Mouse (Mus musculus): ENCODE results near the gene Syne3.

Gene Syne3

DNA sequence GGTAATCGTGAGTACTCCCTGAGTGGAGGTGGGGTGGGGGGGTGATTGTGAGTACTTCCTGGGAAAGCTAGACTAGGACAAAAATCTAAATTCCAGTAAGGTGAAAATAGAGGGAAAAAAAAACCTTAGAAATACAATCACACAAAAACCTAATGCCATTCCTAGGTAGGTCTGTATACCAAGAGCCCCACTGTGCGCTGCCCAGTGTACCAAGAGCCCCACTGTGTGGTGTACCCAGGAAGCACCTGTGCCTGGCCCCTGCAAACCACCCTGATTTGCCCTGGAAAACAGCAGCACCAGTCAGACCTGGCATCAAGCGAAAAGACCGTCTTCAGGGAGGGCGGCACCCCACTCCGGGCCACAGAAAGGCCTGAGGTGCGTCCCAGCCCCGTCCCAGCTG, 74.5 kb downstream of the Syne3 start:
- ATAC-seq (ENCODE audit: insufficient number of reproducible peaks, low FRiP score, low TSS enrichment) = no peak

DNA sequence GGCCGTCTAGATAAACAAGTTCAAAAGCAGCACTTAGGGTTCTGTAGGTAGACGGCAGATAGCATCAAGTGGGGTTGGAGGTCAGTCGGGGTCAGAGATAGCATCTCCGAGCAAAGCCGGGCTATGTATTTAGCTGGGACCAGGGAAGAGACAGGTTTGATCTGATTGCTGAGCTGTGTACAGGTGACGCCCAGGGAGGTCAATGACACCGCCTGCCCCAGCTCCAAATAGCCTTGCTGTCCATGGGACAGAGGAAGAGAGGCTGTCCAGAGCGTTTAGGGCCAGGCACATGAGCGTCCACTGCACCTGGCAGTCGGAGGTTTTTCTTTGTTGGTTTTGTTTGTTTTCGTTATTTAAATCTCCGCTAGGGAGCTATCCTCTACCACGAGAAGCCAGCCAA, 75.8 kb downstream of the Syne3 start:
- ATAC-seq (ENCODE audit: insufficient number of reproducible peaks, low FRiP score, low TSS enrichment) = no peak

DNA sequence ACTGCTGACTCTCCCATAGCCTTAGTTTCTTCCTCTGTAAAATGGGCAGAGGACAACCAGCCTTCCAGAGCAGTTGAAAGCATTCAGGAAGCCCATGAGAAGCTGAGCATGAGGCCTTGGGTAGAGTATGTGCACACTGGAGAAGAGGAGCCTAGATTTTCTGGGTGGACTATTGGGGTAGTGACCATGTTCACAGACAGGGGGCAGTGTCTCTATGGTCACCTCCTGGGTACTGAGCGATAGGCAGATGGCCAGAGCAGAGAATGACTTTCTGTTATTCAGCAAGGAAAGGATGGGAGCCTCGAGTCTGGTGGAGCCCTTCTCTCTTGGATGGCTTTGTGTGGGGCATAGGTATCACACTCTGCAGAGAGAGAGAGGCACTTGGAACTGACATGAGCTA, 76.4 kb downstream of the Syne3 start:
- ATAC-seq (ENCODE audit: insufficient number of reproducible peaks, low FRiP score, low TSS enrichment) = no peak

DNA sequence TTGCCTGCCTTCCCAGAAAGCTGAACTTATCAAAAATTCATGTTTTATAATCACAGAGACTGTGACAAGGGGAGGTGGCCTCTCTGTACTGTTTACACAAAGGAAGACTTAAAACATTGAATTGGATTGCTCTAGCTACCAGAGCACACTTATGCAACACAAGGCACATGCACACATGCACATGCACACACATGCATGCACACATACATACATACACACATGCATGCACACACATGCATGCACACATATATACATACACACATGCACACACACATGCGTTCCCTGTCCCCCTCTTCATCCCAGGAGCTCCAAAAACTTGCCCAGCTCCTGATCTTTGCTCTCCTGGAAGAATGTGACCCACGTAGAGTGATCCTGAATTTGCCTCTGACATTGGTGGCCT, 83.8 kb downstream of the Syne3 start:
- ATAC-seq (ENCODE audit: insufficient number of reproducible peaks, low FRiP score, low TSS enrichment) = no peak

DNA sequence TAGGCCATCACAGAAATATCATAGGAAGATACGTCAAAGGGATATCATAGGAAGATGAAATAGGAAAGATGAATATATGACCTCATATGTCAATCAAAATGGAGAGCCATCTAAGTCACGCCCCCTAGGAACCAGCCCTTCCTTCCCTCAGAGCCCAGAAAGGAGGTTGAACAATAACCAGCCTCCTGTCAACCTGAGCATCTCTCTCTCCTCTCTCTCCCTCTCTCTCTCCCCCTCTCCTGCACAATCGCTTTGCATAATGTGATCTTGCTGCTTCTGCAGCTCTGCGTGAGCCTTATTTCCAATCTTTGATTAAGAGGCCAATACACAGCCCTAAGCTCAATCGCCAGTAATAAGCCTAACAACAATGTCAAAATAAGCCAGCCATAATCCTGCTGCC, 84.6 kb downstream of the Syne3 start:
- no peak for ATAC-seq (ENCODE audit: insufficient number of reproducible peaks, low FRiP score, low TSS enrichment)

DNA sequence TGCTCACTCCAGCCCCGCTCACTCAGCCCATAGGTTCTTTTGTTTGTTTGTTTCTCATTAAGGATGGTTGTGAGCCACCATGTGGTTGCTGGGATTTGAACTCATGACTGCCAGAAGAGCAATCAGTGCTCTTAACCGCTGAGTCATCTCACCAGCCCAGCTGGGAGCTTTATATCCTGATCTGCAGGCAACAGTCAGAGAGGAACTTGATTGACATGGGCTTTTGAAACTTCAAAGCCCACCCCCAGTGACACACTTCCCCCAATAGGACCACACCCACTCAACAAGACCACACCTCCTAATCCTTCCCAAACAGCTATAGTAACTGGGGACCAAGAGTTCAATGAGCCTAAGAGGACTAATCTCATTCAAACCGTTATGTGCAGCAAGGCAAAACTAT, 85.1 kb downstream of the Syne3 start:
- ATAC-seq (ENCODE audit: insufficient number of reproducible peaks, low FRiP score, low TSS enrichment) = no peak

DNA sequence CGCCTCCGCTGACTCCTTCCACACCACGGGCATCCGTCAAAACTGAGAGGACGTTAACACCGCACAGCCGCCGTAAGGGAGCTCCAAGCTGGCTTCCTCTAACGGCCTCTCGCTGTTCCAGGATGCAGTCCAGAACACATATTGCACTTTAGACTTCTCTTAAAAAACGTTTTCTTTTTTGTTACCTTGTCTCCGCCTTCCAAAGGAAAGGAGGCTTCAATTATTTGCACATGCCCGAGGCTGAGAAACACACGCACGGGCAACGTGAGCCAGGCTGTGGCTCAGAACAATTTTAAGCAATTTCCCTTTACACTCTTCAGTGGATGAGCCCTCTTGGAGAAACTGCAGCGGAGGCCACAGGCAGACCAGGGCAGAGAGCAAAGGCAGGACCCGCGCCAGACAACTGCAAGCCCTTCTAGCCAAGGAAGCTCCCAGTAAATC, 85.6 kb downstream of the Syne3 start:
- no peak; the same call in 1 of the 2 replicates for ATAC-seq (ENCODE audit: insufficient number of reproducible peaks, low FRiP score, low TSS enrichment)

DNA sequence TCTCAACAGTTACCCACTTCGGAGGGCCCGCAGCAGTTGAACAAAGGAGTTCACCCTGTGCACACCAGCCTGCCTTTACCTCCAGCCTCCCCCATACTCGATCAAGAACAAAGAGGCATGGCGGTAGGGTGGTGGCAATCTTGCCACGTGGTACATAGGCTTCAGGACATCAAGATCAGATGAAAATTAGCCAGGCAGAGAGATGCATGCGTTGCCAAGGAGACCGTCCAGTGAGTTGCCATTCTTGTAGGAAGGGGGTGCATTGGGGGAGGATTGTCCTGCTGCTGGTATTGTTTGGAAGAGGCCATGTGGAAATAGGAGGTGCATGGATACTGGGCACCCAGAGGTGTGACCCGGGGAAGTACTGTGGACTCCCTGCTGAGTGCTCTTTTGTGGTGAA, 87.0 kb downstream of the Syne3 start:
- ATAC-seq (ENCODE audit: insufficient number of reproducible peaks, low FRiP score, low TSS enrichment) = no peak

DNA sequence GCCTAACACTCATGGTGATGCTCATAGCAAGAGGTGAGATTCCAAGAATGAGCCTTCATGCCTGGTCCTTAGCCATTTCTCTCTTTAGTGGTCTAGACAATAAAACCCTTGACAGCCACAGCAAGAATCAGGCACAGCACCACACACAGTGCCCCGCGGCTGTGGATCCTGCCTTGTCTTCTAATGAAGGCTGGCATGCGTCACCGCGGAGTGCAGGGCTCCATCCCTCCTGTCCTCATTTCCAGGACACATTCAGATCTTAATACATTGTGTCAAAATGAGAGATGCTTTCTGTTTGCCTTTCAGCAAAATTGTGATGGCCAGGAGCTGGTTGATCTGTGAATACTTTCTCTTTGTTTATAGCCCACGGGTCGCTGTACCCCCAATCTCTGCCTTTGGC, 88.5 kb downstream of the Syne3 start:
- ATAC-seq (ENCODE audit: insufficient number of reproducible peaks, low FRiP score, low TSS enrichment) = no peak

DNA sequence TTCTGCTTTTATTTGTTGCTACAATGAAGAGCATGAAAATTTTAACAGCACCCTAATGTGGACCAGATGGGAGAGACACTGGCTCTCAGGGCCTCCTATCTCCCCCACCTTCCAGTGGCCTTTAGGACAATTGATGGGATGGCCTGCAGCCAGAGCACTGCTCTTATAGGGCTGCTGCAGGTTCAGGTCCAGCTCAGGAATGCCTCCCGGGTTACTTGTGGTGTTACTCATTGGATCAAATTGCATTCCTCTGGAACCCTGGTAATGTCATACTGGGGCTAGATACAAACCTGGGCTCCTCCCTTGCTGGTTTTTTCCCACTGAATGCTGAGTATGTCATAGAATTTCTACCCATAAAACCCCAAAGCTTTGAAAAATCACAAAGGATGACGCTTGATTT, 90.4 kb downstream of the Syne3 start:
- ATAC-seq (ENCODE audit: insufficient number of reproducible peaks, low FRiP score, low TSS enrichment) = no peak

DNA sequence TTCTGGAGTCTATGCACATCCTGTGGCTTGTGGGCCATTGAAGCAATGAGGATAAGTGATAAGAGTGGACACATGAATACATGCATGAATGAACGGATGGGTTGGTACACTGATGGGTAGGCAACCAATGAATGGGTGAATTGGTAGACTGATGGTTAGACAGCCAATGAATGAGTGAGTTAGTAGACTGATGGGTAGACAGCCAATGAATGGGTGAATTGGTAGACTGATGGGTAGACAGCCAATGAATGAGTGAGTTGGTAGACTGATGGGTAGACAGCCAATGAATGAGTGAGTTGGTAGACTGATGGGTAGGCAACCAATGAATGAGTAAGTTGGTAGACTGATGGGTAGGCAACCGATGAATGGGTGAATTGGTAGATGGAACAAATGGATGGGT, 91.7 kb downstream of the Syne3 start:
- ATAC-seq (ENCODE audit: insufficient number of reproducible peaks, low FRiP score, low TSS enrichment) = no peak

DNA sequence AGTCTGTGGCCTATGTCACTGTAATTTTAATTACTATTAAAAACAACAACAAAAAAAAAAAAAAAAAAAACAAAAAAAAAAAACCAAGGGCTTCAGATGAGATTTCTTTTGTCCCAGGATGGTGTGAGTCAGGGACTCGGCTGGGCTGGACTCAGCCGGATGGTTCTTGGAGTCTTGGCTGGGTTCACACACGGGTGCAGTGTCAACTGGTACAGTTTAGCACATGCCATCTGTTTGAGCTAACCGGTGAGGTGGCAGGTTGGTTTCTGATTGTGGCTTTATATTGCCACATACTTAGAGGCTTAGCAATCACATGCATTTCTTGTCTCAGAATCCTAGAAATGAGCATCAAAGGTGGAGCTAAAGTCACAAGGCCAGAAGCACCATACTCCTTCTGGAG, 92.3 kb downstream of the Syne3 start:
- ATAC-seq (ENCODE audit: insufficient number of reproducible peaks, low FRiP score, low TSS enrichment) = peak; percentile 60; the same call in 1 of the 2 replicates

DNA sequence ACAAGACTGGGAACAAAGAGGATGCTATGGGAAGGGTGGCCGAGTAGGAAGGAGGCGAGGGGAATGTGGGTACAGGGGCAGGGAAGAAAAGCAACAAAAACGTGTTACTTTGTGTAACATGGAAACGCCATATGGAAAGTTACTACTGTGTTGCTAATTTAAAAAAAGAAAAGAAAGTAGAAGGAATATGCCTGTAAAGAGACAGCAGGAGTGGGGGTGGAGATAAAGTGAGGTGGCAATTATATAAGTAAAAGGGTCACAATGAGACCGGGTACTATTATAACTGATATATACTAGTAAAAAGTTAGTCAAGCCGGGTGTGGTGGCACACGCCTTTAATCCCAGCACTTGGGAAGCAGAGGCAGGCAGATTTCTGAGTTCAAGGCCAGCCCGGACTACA, 92.8 kb downstream of the Syne3 start:
- no peak for ATAC-seq (ENCODE audit: insufficient number of reproducible peaks, low FRiP score, low TSS enrichment)

DNA sequence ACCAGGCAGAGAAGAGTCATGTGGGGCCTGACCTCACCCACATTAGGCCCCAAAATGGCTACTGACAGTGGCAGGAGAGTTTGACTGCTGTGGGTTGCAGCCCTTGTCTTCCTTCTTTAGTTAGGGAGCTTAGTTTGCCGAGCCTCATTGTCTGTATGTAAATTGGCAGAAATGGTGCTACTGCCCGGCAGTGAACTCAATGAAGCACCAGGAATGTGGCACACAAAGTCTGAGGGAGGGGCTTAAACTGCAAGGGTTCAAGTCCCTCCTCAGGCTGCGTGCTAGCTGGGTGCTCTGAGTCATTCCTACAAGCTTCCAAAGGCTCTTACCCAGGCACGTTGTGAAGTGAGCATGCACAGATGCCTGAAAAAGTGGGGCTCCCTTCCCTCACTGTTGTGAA, 93.9 kb downstream of the Syne3 start:
- no peak for ATAC-seq (ENCODE audit: insufficient number of reproducible peaks, low FRiP score, low TSS enrichment)

DNA sequence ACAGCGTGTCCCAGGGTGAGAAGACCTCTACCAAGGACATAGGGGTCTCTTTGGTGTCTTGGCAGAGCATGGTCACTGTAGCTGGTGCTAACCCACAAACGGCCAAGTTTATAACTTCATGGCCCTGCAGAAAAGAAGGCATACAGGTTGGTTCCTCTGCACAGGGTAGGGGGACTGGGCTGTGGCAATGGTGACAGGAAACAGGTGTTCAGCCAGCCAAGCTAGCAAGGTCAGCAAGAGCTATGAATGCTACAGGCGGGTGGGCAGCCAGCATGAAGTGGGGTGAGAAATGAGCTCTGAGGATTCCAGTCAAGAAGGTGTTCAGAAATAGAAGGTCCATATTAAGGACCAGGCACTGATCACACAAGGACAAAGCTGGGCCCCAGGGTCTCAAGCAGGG, 96.6 kb downstream of the Syne3 start:
- ATAC-seq (ENCODE audit: insufficient number of reproducible peaks, low FRiP score, low TSS enrichment) = no peak

DNA sequence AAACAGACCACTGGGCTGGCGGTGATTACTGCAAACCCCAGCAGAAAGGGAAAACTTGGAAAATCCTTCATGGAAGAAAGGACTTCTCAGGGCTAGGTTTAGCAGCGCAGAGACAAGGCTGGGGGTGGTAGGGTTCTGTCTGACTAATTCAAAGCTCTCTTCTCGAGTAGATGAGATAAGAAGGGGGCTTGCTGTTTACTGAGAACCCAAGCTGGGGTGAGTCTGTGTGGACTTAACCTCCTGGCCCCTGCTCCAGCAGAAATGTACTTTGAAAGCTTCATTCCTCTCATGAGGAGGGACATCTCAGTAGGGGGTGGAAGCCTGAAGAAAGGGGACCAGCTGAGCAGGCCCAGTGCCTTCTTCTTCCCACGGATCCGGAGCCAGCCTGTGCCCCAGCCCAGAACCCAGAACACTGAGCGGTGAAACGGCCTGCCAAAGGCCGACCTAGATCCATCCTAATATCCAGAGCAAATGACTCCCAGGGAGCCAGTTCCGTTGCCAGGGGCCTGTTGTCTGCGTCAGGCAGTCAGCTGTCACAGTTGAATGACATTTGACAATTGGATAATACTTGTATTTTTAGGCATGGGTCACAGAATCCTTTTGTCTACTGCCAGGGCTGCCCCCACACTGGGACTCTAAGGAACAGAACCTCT, 97.2 kb downstream of the Syne3 start:
- ATAC-seq (ENCODE audit: insufficient number of reproducible peaks, low FRiP score, low TSS enrichment) = no peak

DNA sequence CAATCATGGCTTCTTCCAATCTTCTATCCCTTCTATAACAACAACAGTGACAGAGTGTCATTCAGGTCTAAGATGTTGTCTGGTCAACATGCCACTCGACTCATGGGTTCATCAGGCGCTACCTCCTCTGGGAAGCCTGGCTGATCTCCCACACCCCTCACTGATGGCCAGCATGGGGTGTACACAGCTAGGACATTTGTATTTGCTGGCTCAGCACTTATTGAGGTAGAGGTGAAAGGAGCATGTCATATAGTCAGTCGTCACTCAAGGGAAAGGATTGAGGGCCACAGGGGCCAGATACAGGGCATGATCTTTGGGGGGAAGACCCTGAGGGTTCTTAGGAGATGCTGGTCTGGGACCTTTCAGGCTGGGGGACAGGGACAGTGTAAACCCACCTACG, 99.9 kb downstream of the Syne3 start:
- ATAC-seq (ENCODE audit: insufficient number of reproducible peaks, low FRiP score, low TSS enrichment) = no peak

DNA sequence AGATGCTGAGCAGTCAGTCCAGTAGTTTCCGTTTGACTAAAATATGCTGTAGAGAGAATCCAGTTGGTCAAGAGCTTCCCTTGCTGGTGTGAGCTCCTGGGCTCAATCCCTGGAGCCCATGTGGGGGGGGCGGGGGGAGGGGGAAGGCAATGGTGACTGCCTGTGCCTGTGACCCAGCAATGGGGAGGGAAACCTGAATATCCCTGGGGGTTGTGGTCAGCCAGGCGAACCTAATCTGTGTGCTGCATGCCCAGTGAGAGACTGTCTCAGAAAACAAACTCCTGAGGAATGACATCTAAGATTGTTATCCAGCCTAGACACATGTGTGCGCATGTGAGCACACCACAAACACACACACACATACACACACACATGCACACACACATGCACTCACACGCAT, 100.6 kb downstream of the Syne3 start:
- no peak for ATAC-seq (ENCODE audit: insufficient number of reproducible peaks, low FRiP score, low TSS enrichment)

DNA sequence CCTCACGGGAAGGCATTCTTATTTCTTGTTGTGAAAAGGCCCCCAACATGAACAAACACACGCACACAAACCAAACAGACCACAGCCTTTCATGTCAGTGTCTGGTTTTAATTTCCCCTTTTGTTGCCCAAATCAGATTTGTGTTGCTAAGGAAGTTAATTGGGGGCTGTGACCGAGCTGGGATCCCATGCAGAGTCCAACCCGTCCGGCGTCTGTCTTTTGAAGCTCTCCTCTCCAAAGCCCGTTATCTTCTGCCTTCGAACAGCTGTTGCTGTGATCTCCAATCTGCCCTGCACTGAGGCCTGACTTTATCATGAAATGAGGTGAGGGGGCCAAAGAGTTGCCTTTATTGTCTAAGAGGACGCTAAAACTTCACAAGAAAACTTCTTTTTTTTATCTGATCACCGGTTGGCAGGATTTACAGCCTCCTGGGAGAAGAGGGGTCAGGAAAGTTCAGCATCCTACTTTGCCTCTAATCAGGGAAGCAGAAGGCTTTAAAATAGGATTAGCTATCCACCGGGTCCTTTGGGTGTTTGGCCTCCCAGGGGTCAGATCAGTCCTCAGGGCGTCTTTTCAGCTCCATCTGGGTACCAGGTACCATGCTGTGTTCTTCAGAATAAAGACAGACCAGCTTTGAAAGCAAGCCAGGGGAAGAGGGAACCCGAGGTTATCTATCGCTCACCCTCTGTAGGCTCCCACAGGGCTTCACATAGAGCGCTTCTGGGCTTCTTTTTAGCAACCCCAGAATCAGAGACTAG, 101.4 kb downstream of the Syne3 start:
- no peak for ATAC-seq (ENCODE audit: insufficient number of reproducible peaks, low FRiP score, low TSS enrichment)

DNA sequence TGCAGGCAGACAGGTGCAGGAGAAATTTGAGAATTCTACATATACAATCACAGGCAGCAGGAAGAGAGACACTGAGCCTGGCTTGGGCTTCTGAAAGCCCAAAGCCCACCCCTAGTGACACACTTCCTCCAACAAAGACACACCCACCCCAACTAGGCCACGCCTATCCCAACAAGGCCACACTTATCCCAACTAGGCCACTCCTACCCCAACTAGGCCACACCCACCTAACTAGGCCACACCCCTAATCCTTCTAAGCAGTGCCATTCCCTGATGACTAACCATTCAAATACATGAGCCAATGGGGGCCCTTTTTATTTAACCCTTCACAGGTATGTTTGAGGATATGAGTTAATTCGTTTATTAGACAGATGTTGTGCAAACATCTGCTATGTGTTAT, 102.5 kb downstream of the Syne3 start:
- no peak for ATAC-seq (ENCODE audit: insufficient number of reproducible peaks, low FRiP score, low TSS enrichment)

DNA sequence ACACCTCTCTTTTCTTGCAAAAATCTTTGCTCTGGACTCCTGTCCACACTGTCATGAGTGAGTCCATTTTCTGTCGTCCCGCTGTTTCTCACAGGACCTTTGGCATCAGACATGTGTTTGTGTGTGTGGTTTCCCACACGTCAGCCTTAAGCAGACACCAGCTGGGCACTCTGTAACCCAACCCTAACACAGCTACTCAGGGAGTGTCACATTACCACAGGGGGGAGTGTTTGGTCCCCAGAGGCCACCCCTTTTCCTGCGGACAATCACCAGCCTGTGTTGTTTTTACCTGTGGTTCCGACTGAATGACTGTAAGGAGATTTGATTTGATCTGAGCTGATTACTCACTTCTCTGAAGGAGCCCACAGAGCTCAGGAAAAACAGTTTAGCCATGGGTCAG, 105.5 kb downstream of the Syne3 start:
- no peak for ATAC-seq (ENCODE audit: insufficient number of reproducible peaks, low FRiP score, low TSS enrichment)

DNA sequence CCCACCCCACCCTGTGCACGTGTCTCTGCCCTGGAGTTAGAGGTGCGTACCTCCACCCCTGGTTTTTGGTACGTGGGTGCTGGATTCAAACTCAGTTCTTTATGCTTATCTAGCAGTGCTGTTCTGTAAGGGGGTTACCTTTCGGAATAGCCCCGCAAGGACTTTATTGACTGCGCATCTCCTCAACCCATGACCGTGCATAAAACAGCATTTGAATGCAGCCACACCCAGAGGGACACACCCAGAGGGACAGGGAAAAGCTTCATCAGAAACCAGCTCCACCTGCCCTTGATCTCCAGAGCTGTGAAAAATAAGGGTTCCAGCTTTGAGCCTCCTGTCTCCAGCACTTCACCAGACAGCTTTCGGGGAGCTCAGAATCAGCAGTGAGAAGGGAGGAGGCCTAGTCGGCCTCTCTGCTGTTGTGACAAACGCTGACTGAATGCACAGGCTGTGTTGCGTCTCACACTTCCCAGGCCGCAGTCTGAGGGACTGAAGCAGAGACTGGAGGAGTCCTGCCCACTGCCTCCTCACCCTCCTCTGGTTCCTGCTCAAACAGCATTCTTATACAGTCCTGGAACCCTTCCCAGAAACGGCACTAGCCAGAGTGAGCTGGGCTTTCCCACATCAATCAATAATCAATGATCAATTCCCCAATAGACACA, 107.1 kb downstream of the Syne3 start:
- no peak for ATAC-seq (ENCODE audit: insufficient number of reproducible peaks, low FRiP score, low TSS enrichment)

Data from cerebellum, adult (tissue).